In genomic region chr1:92936467-92936866, GRCm38 (mm10) we compare ENCODE assay signal across 10 mouse cellular contexts. TPM values are rescaled to one million over a fixed set of nuclear protein-coding genes. Genes with fewer than 3 reads are reported as not detected.
DNase-seq lines count a peak whose midpoint lies in the region; ATAC-seq lines count a peak whose summit lies in the region.
"Had no signal": no experiment of that assay in that cellular context is flagged by ENCODE, and none has a peak within 500 bp of the region (broad histone marks: within the 10 kb centered on the region; RNA-seq: fewer than 3 reads in every experiment).

No protein-coding gene starts in this region.

- no peak for ATAC-seq in kidney, embryonic 14.5 days (ENCODE audit: low FRiP score, low TSS enrichment)
- ATAC-seq in hindbrain, embryonic 16.5 days: no peak
- no peak for ATAC-seq in liver, embryonic 15.5 days (ENCODE audit: insufficient read depth)
- ATAC-seq in stomach, embryonic 15.5 days (ENCODE audit: insufficient read depth, low FRiP score, low read depth): no peak

- peaks cover 20% of the 10 kb centered on the region for H3K4me1 ChIP-seq in kidney, embryonic 14.5 days (ENCODE audit: control insufficient read depth, insufficient read depth, low read length)
- H3K4me1 ChIP-seq in hindbrain, embryonic 16.5 days (ENCODE audit: control insufficient read depth, insufficient read depth, low read depth, low read length): peaks cover 23% of the 10 kb centered on the region
- peaks cover 47% of the 10 kb centered on the region for H3K4me1 ChIP-seq in liver, embryonic 15.5 days (replicated peaks)
- peaks cover 20% of the 10 kb centered on the region for H3K4me1 ChIP-seq in stomach, embryonic 15.5 days

- WGBS in kidney, embryonic 14.5 days: 75% methylated on average over 3 of the region's 3 CpGs
- 58% methylated on average over 3 of the region's 3 CpGs for WGBS in hindbrain, embryonic 16.5 days
- 68% methylated on average over 3 of the region's 3 CpGs for WGBS in liver, embryonic 15.5 days (ENCODE audit: insufficient replicate concordance)
- 68% methylated on average over 3 of the region's 3 CpGs for WGBS in stomach, embryonic 15.5 days

- H3K9ac ChIP-seq in kidney, embryonic 14.5 days (ENCODE audit: low read depth, low read length): no peak overlapping the region
- peak overlapping the region; percentile 59 for H3K9ac ChIP-seq in hindbrain, embryonic 16.5 days (ENCODE audit: low read depth, low read length)
- no peak overlapping the region for H3K9ac ChIP-seq in liver, embryonic 15.5 days
- H3K9ac ChIP-seq in stomach, embryonic 15.5 days: no peak overlapping the region

- H3K4me3 ChIP-seq in kidney, embryonic 14.5 days (ENCODE audit: low read length): no peak overlapping the region
- peak overlapping the region; percentile 89 for H3K4me3 ChIP-seq in hindbrain, embryonic 16.5 days (ENCODE audit: low read length)
- H3K4me3 ChIP-seq in liver, embryonic 15.5 days (replicated peaks): no peak overlapping the region
- no peak overlapping the region for H3K4me3 ChIP-seq in stomach, embryonic 15.5 days (replicated peaks)

- peaks cover 6% of the 10 kb centered on the region for H3K9me3 ChIP-seq in kidney, embryonic 14.5 days (ENCODE audit: control insufficient read depth, low read length)
- H3K9me3 ChIP-seq in hindbrain, embryonic 16.5 days (ENCODE audit: control insufficient read depth, low read length): no peaks in the 10 kb centered on the region
- H3K9me3 ChIP-seq in liver, embryonic 15.5 days (replicated peaks): no peaks in the 10 kb centered on the region
- no peaks in the 10 kb centered on the region for H3K9me3 ChIP-seq in stomach, embryonic 15.5 days
- H3K9me3 ChIP-seq: embryonic facial prominence, embryonic 15.5 days had no signal

- H3K27ac ChIP-seq in kidney, embryonic 14.5 days (ENCODE audit: low read depth, low read length): no peak overlapping the region
- H3K27ac ChIP-seq in hindbrain, embryonic 16.5 days (ENCODE audit: low read depth, low read length): no peak overlapping the region
- H3K27ac ChIP-seq in liver, embryonic 15.5 days (replicated peaks): peak overlapping the region; percentile 91
- no peak overlapping the region for H3K27ac ChIP-seq in stomach, embryonic 15.5 days
- H3K27ac ChIP-seq: embryonic facial prominence, embryonic 15.5 days had no signal

- DNase-seq in kidney, adult 11 months: peak; percentile 54
- DNase-seq in urinary bladder, postnatal 14 days (ENCODE audit: low spot score): no peak
- no peak for DNase-seq in ovary, adult 18-20 months (ENCODE audit: low spot score)
- no peak for DNase-seq in layer of hippocampus, postnatal 25 days (ENCODE audit: extremely low spot score in 1 of 2, low spot score in 1 of 2)
- DNase-seq: lung, adult 2 months had no signal

- no peak overlapping the region for H3K4me2 ChIP-seq in kidney, embryonic 14.5 days (replicated peaks; ENCODE audit: low read depth, low read length)
- H3K4me2 ChIP-seq in hindbrain, embryonic 16.5 days (ENCODE audit: low read length): peak overlapping the region; percentile 77
- H3K4me2 ChIP-seq in liver, embryonic 15.5 days: peak overlapping the region; percentile 97
- peak overlapping the region; percentile 81; the same call in 1 of the 2 replicates for H3K4me2 ChIP-seq in stomach, embryonic 15.5 days

- peaks cover 32% of the 10 kb centered on the region for H3K36me3 ChIP-seq in kidney, embryonic 14.5 days (ENCODE audit: control insufficient read depth, insufficient read depth, low read length)
- peaks cover 26% of the 10 kb centered on the region for H3K36me3 ChIP-seq in hindbrain, embryonic 16.5 days (ENCODE audit: control insufficient read depth, insufficient read depth, low read length)
- H3K36me3 ChIP-seq in liver, embryonic 15.5 days (replicated peaks): peaks cover 27% of the 10 kb centered on the region
- peaks cover 11% of the 10 kb centered on the region for H3K36me3 ChIP-seq in stomach, embryonic 15.5 days

- H3K27me3 ChIP-seq in kidney, embryonic 14.5 days (ENCODE audit: control insufficient read depth, insufficient read depth, low read length): no peaks in the 10 kb centered on the region
- H3K27me3 ChIP-seq in hindbrain, embryonic 16.5 days (replicated peaks; ENCODE audit: control insufficient read depth, insufficient read depth, low read length): no peaks in the 10 kb centered on the region
- no peaks in the 10 kb centered on the region for H3K27me3 ChIP-seq in liver, embryonic 15.5 days
- no peaks in the 10 kb centered on the region for H3K27me3 ChIP-seq in stomach, embryonic 15.5 days (replicated peaks)
- H3K27me3 ChIP-seq: embryonic facial prominence, embryonic 15.5 days had no signal

RNA-seq across cellular contexts. Expression of gene Capn10, which starts 2.3 kb away (rescaled TPM):
- 24.9 and 28.7 TPM in 2 replicates for polyA plus RNA-seq in kidney, embryonic 14.5 days (2014; fragmentation: Nextera tagmentation; extraction: Ambion mirVana)
- 60.6 and 60.7 TPM in 2 replicates for polyA plus RNA-seq in hindbrain, embryonic 16.5 days (2015; fragmentation: Nextera tagmentation; extraction: Ambion mirVana)
- 15.7 and 17.5 TPM in 2 replicates for polyA plus RNA-seq in liver, embryonic 15.5 days (2015; fragmentation: Nextera tagmentation; extraction: Ambion mirVana)
- polyA plus RNA-seq in stomach, embryonic 15.5 days (2015; fragmentation: Nextera tagmentation; extraction: Ambion mirVana): 35.5 and 35.9 TPM in 2 replicates
- 10 to 100 TPM; 40.8 to 49.5 TPM for total RNA-seq in layer of hippocampus, postnatal 25 days (2021)

RNA-seq across cellular contexts. Expression of gene Gpr35, which starts 14.2 kb away (rescaled TPM):
- polyA plus RNA-seq in kidney, embryonic 14.5 days (2014; fragmentation: Nextera tagmentation; extraction: Ambion mirVana): 0.16 and 0.45 TPM in 2 replicates
- polyA plus RNA-seq in hindbrain, embryonic 16.5 days (2015; fragmentation: Nextera tagmentation; extraction: Ambion mirVana): 0.55 and 1.1 TPM in 2 replicates
- 0.68 and 0.69 TPM in 2 replicates for polyA plus RNA-seq in liver, embryonic 15.5 days (2015; fragmentation: Nextera tagmentation; extraction: Ambion mirVana)
- 6.2 and 7.7 TPM in 2 replicates for polyA plus RNA-seq in stomach, embryonic 15.5 days (2015; fragmentation: Nextera tagmentation; extraction: Ambion mirVana)
- under 1 TPM; 0.37 to 0.87 TPM for total RNA-seq in layer of hippocampus, postnatal 25 days (2021)

RNA-seq across cellular contexts. Expression of gene Rnpepl1, which starts 25.9 kb away (rescaled TPM):
- 27.4 and 36.3 TPM in 2 replicates for polyA plus RNA-seq in kidney, embryonic 14.5 days (2014; fragmentation: Nextera tagmentation; extraction: Ambion mirVana)
- 16.8 and 29.0 TPM in 2 replicates for polyA plus RNA-seq in hindbrain, embryonic 16.5 days (2015; fragmentation: Nextera tagmentation; extraction: Ambion mirVana)
- polyA plus RNA-seq in liver, embryonic 15.5 days (2015; fragmentation: Nextera tagmentation; extraction: Ambion mirVana): 15.6 and 19.8 TPM in 2 replicates
- 44.0 and 45.5 TPM in 2 replicates for polyA plus RNA-seq in stomach, embryonic 15.5 days (2015; fragmentation: Nextera tagmentation; extraction: Ambion mirVana)
- 10 to 100 TPM; 33.9 to 47.9 TPM for total RNA-seq in layer of hippocampus, postnatal 25 days (2021)

RNA-seq across cellular contexts. Expression of gene Dusp28, which starts 29.7 kb away (rescaled TPM):
- 12.5 and 13.7 TPM in 2 replicates for polyA plus RNA-seq in kidney, embryonic 14.5 days (2014; fragmentation: Nextera tagmentation; extraction: Ambion mirVana)
- polyA plus RNA-seq in hindbrain, embryonic 16.5 days (2015; fragmentation: Nextera tagmentation; extraction: Ambion mirVana): 15.5 and 17.3 TPM in 2 replicates
- 7.4 and 8.0 TPM in 2 replicates for polyA plus RNA-seq in liver, embryonic 15.5 days (2015; fragmentation: Nextera tagmentation; extraction: Ambion mirVana)
- 12.8 and 15.9 TPM in 2 replicates for polyA plus RNA-seq in stomach, embryonic 15.5 days (2015; fragmentation: Nextera tagmentation; extraction: Ambion mirVana)
- total RNA-seq in layer of hippocampus, postnatal 25 days (2021): 10 to 100 TPM; 12.8 to 13.0 TPM

RNA-seq across cellular contexts. Expression of gene Ankmy1, which starts 33.8 kb away (rescaled TPM):
- 1.1 and 1.4 TPM in 2 replicates for polyA plus RNA-seq in kidney, embryonic 14.5 days (2014; fragmentation: Nextera tagmentation; extraction: Ambion mirVana)
- polyA plus RNA-seq in hindbrain, embryonic 16.5 days (2015; fragmentation: Nextera tagmentation; extraction: Ambion mirVana): 0.50 and 0.55 TPM in 2 replicates
- 0.02 TPM in 1 of 2 replicates, not detected in the other for polyA plus RNA-seq in liver, embryonic 15.5 days (2015; fragmentation: Nextera tagmentation; extraction: Ambion mirVana)
- 0.19 and 0.34 TPM in 2 replicates for polyA plus RNA-seq in stomach, embryonic 15.5 days (2015; fragmentation: Nextera tagmentation; extraction: Ambion mirVana)
- total RNA-seq in layer of hippocampus, postnatal 25 days (2021): under 1 TPM in 1 of 2 experiments, not detected in 1; 0.16 TPM
